Mouse (Mus musculus) kidney, embryonic 14.5 days (tissue): ENCODE measurements around the gene Dag1. TPM values are rescaled to one million over a fixed set of nuclear protein-coding genes. Genes with fewer than 3 reads are reported as not detected.

ENCODE experiments used
- ATAC-seq: fragments of 200-750 bp; cut with Nextera tagmentation; 2 replicates; pipeline ENCODE4 v1.8.0; 2017; ENCODE audit warnings: moderate number of reproducible peaks, mild to moderate bottlenecking, moderate TSS enrichment, moderate library complexity; ENCODE audit not compliant: low FRiP score, low TSS enrichment
- H3K27ac ChIP-seq: fragments of 300-500 bp; sonication (generic); 2 replicates; pipeline ENCODE4 v1.5.1; 2014; ENCODE audit warnings: low read depth, mild to moderate bottlenecking, low read length, moderate library complexity, mixed read lengths
- H3K27me3 ChIP-seq: fragments of 300-500 bp; sonication (generic); 2 replicates; pipeline ENCODE4 v1.6.1; 2014; ENCODE audit warnings: mild to moderate bottlenecking, low read length; ENCODE audit not compliant: control insufficient read depth, insufficient read depth
- H3K36me3 ChIP-seq: fragments of 300-500 bp; sonication (generic); 2 replicates; pipeline ENCODE4 v1.6.1; 2014; ENCODE audit warnings: low read length, mixed read lengths; ENCODE audit not compliant: control insufficient read depth, insufficient read depth
- H3K4me1 ChIP-seq: fragments of 300-500 bp; sonication (generic); 2 replicates; pipeline ENCODE4 v1.6.1; 2014; ENCODE audit warnings: low read length, mixed read lengths; ENCODE audit not compliant: control insufficient read depth, insufficient read depth
- H3K4me2 ChIP-seq: fragments of 300-500 bp; sonication (generic); replicated peaks from 2 replicates; pipeline ENCODE4 v1.6.1; 2014; ENCODE audit warnings: low read depth, mild to moderate bottlenecking, low read length
- H3K4me3 ChIP-seq: fragments of 300-500 bp; sonication (generic); 2 replicates; pipeline ENCODE4 v1.5.1; 2014; ENCODE audit warnings: mild to moderate bottlenecking, low read length
- H3K9ac ChIP-seq: fragments of 300-500 bp; sonication (generic); 2 replicates; pipeline ENCODE4 v1.6.1; 2014; ENCODE audit warnings: low read depth, mild to moderate bottlenecking, low read length, moderate library complexity
- H3K9me3 ChIP-seq: fragments of 300-500 bp; sonication (generic); 2 replicates; pipeline ENCODE4 v1.6.1; 2016; ENCODE audit warnings: low read length; ENCODE audit not compliant: control insufficient read depth
- WGBS: fragments of 180-500 bp; shearing (Covaris S2); extraction: QIAGEN DNeasy Blood & Tissue Kit; methylation state at CpG from one replicate; pipeline ENCODE4 v1.1.7; 2014; 5-methylcytosine and 5-hydroxymethylcytosine counted together
- polyA plus RNA-seq: library from polyadenylated mRNA; unstranded; fragments of >200 nt; fragmentation: Nextera tagmentation; extraction: Ambion mirVana; gene quantifications from 2 replicates; pipeline ENCODE4 v1.2.1, GENCODE M21; 2014

The Dag1 gene
- polyA plus RNA-seq, 1 experiment from 2014 or later: 129 TPM

DNA sequence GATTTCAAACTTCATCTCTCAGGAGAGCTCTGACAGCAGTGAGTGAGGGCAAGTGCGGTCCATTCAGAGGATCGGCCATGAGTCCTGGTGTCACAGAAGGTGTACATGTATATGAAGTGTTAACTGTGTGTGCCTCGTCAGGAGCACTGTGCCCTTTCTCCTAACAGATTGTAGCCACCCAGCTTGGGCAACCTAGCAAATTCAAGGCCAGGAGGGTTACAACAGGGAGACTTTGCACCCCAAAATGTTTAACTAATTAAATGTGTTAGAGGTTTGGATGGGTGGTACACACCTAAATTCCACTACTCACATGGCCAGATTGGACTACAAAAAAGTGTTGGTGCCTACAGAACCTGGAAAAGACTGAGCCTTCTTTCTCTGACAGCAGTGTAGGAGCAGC lies 42.2 kb downstream of the Dag1 start:
- H3K4me2 ChIP-seq: no peak overlapping the region
- peaks cover 17% of the 10 kb centered on the region for H3K36me3 ChIP-seq
- no peak overlapping the region for H3K27ac ChIP-seq
- H3K27me3 ChIP-seq: no peaks in the 10 kb centered on the region
- 87% methylated on average over 3 of the region's 3 CpGs for WGBS
- peaks cover 16% of the 10 kb centered on the region for H3K4me1 ChIP-seq
- no peak overlapping the region for H3K9ac ChIP-seq
- no peaks in the 10 kb centered on the region for H3K9me3 ChIP-seq
- H3K4me3 ChIP-seq: no peak overlapping the region
- ATAC-seq: no peak

DNA sequence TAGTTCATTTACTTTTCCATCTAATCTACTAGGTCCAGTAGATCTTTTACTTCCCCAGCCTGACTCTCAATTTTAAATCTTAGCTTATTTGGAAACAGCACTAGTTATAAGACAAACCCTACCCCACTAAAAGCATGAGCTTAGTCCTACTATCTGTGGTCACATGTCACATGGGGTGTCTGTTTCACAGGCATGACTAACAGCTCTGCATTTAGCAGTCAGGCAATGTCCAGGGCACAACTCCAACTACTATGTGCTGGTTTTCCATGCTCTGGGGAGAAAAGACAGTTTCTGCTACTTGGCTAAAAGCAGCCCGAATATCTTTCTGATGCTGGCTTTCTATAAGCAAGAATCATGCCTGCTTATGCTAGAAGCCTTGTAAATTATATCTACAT lies 43.4 kb downstream of the Dag1 start:
- no peak overlapping the region for H3K4me2 ChIP-seq
- ATAC-seq: no peak
- no peaks in the 10 kb centered on the region for H3K9me3 ChIP-seq
- H3K36me3 ChIP-seq: peaks cover 26% of the 10 kb centered on the region
- H3K27ac ChIP-seq: no peak overlapping the region
- 84% methylated on average over 1 of the region's 1 CpGs for WGBS
- no peaks in the 10 kb centered on the region for H3K27me3 ChIP-seq
- no peak overlapping the region for H3K9ac ChIP-seq
- peaks cover 16% of the 10 kb centered on the region for H3K4me1 ChIP-seq
- no peak overlapping the region for H3K4me3 ChIP-seq

DNA sequence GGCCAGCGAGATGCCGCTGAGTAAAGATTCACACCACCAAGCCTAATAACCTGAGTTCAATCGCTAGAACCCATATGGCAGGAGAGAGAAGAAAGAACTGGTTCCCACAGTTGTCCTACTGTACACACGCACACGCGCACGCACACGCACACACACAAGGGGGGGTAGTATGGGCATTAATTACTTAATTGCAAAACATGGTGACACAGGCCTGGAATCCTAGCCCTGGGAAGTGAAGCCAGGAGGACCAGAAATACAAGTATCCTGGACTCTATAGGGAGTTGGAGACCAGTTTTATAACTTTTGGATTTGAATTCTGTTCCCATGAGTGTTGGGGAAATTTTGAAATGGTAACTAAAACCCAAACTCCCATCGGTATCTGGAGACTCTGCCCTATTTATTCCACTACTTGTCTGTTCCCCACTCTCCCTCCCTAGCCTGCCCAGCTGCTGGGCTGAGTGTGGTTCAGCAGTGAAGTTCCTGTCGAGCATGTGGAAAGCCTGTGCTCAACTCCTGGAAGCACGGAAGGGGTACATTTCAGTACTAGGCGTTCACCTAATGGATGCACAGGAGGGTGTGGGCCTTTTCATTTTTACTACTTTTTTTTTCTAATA lies 43.9 kb downstream of the Dag1 start:
- Histone ChIP-seq H3K36me3 (peaks cover 28% of the 10 kb centered on the region), H3K9me3 (no peaks in the 10 kb centered on the region), H3K27me3 (no peaks in the 10 kb centered on the region), H3K4me1 (peaks cover 16% of the 10 kb centered on the region), H3K9ac (no peak overlapping the region), H3K27ac (no peak overlapping the region), H3K4me3 (no peak overlapping the region), H3K4me2 (no peak overlapping the region)
- WGBS: 77% methylated on average over 12 of the region's 12 CpGs
- ATAC-seq: no peak

DNA sequence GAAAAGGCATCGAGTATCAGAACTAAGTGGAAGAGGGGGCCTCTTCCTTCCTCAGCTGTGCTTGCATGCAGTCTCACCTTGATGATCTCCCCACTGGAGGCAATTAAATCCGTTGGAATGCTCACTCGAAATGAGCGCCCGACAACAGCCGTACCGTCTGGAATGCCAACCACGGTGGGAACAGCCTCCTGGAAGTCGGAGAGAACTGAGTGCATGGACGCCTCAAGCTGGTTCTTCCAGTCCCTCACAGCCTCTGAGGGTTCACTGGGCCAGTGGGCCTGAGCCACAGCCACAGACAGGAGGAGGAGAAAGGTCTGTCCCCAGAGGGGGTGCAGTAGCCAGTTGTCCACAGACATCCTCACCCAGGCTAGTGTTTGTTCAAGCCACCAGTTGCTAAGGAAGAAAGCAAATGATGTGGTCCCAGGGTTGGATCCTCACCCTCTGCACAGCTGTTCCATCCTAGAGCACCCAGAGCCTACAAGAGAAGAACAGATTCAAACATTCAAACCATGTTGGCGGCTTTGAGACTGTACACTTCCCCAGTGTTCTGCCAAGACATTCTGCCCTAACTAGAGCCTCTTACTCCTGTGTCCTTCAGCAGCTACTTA lies 45.7 kb downstream of the Dag1 start:
- Histone ChIP-seq H3K9ac (no peak overlapping the region), H3K27ac (0 out of 2 replicates have a peak overlapping the region, but pooled peaks have one; percentile 0), H3K4me3 (no peak overlapping the region), H3K27me3 (no peaks in the 10 kb centered on the region), H3K9me3 (no peaks in the 10 kb centered on the region), H3K36me3 (peaks cover 28% of the 10 kb centered on the region), H3K4me2 (no peak overlapping the region), H3K4me1 (peaks cover 13% of the 10 kb centered on the region)
- ATAC-seq: no peak; the same call in 1 of the 2 replicates
- WGBS: 62% methylated on average over 11 of the region's 11 CpGs

DNA sequence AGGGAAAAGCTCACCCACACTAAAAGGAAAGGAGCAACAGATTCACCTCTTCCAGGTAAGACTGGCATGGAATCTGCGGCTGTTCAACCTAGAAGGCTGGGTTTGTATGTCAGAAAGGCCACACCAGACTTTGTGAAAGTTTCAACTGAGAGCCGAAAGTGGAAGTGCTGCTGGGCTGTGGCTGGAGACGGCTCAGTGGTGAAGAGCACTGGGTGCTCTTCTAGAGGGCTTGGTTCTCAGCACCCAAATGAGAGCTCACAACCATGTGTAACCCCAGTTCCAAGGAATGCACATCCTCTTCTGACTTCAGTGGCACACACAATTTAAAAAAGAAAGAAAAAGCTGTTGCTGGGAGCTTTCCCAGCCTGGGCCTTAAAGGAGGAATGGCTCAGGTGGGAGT lies 46.4 kb downstream of the Dag1 start:
- H3K27ac ChIP-seq: no peak overlapping the region

GRCm38 (mm10) chr9:108213105-108213504 lies 50.7 kb downstream of the Dag1 start:
- no peaks in the 10 kb centered on the region for H3K4me1 ChIP-seq
- no peak for ATAC-seq
- 50% methylated on average over 7 of the region's 7 CpGs for WGBS
- H3K4me2 ChIP-seq: no peak overlapping the region
- H3K36me3 ChIP-seq: peaks cover 45% of the 10 kb centered on the region
- H3K9ac ChIP-seq: no peak overlapping the region
- H3K27me3 ChIP-seq: no peaks in the 10 kb centered on the region
- H3K4me3 ChIP-seq: no peak overlapping the region
- H3K9me3 ChIP-seq: no peaks in the 10 kb centered on the region
- H3K27ac ChIP-seq: no peak overlapping the region

More for the DNA sequence above, 46.4 kb downstream of the Dag1 start:
- H3K27me3 ChIP-seq: no peaks in the 10 kb centered on the region
- no peaks in the 10 kb centered on the region for H3K9me3 ChIP-seq
- peaks cover 28% of the 10 kb centered on the region for H3K36me3 ChIP-seq
- peaks cover 9% of the 10 kb centered on the region for H3K4me1 ChIP-seq
- WGBS: 93% methylated on average over 3 of the region's 3 CpGs
- no peak overlapping the region for H3K4me2 ChIP-seq
- H3K4me3 ChIP-seq: no peak overlapping the region
- ATAC-seq: no peak
- no peak overlapping the region for H3K9ac ChIP-seq

DNA sequence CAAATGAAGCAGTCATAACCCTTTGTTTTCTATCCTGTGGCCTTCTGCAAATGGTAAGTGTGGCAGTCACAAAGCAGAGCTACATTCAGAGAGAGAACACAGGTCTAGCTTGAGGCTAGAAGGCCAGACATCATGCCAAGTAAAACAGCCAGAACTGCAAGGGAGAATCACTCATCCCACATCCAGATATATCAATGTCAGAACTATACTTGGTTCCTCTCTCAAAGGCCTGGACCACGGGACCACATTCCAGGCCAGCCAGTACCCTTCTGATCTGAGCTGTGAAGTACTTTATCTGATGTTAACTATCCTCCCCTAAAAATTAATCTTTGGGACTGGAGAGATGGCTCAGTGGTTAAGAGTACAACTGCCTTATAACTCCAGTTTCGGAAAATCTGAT lies 51.3 kb downstream of the Dag1 start:
- Histone ChIP-seq H3K36me3 (peaks cover 45% of the 10 kb centered on the region), H3K4me2 (no peak overlapping the region), H3K4me1 (no peaks in the 10 kb centered on the region), H3K9me3 (no peaks in the 10 kb centered on the region), H3K27ac (no peak overlapping the region), H3K4me3 (no peak overlapping the region), H3K9ac (no peak overlapping the region), H3K27me3 (no peaks in the 10 kb centered on the region)
- WGBS: 66% methylated on average over 2 of the region's 2 CpGs
- no peak for ATAC-seq

- WGBS: 88% methylated on average over 3 of the region's 3 CpGs
- H3K4me2 ChIP-seq: no peak overlapping the region
- no peaks in the 10 kb centered on the region for H3K4me1 ChIP-seq
- no peak overlapping the region for H3K4me3 ChIP-seq
- no peak overlapping the region for H3K9ac ChIP-seq
- ATAC-seq: no peak
- no peaks in the 10 kb centered on the region for H3K9me3 ChIP-seq
- no peaks in the 10 kb centered on the region for H3K27me3 ChIP-seq
- peaks cover 44% of the 10 kb centered on the region for H3K36me3 ChIP-seq
- H3K27ac ChIP-seq: no peak overlapping the region
Measured at GRCm38 (mm10) chr9:108205571-108205901, 58.2 kb downstream of the Dag1 start.

GRCm38 (mm10) chr9:108204884-108205570 lies 58.7 kb downstream of the Dag1 start:
- no peaks in the 10 kb centered on the region for H3K27me3 ChIP-seq
- 80% methylated on average over 8 of the region's 8 CpGs for WGBS
- H3K27ac ChIP-seq: no peak overlapping the region
- no peak overlapping the region for H3K4me2 ChIP-seq
- H3K4me3 ChIP-seq: no peak overlapping the region
- ATAC-seq: no peak
- H3K9ac ChIP-seq: no peak overlapping the region
- H3K4me1 ChIP-seq: no peaks in the 10 kb centered on the region
- H3K9me3 ChIP-seq: no peaks in the 10 kb centered on the region
- H3K36me3 ChIP-seq: peaks cover 41% of the 10 kb centered on the region
